Mouse (Mus musculus): ENCODE data around the gene Kif5c.

Gene Kif5c

GRCm38 (mm10) chr2:49789504-49789903 lies 170.4 kb downstream of the Kif5c start:
- no peak for DNase-seq (ENCODE audit: low spot score)

GRCm38 (mm10) chr2:49797444-49798143 lies 178.5 kb downstream of the Kif5c start:
- DNase-seq (ENCODE audit: low spot score), result no peak

GRCm38 (mm10) chr2:49804448-49804847 lies 185.3 kb downstream of the Kif5c start:
- DNase-seq (ENCODE audit: low spot score), result no peak

- DNase-seq (ENCODE audit: low spot score), result no peak
Measured at GRCm38 (mm10) chr2:49805736-49806371, 186.8 kb downstream of the Kif5c start.

DNA sequence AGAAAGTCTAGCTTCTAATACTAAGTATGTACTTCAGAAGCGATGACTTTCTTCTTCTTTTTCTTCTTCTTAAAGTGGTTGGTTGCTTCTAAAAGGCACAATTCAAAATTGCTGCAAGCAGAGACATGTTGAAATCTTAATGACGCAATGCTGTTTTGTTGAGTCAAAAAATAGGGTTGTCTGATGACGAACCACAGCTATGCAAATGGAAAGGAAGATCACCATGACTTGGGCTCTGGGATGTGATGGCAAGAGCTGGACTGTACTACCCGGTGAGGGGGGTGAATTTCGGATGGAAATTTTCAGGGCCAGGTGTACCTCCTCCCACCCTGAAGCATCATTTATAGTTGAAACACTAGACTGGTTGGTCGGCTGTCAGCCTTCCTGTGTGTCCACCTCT lies 190.4 kb downstream of the Kif5c start:
- no peak for DNase-seq (ENCODE audit: low spot score)

- DNase-seq (ENCODE audit: low spot score), result no peak
Measured at GRCm38 (mm10) chr2:49811420-49811819, 192.3 kb downstream of the Kif5c start.

DNA sequence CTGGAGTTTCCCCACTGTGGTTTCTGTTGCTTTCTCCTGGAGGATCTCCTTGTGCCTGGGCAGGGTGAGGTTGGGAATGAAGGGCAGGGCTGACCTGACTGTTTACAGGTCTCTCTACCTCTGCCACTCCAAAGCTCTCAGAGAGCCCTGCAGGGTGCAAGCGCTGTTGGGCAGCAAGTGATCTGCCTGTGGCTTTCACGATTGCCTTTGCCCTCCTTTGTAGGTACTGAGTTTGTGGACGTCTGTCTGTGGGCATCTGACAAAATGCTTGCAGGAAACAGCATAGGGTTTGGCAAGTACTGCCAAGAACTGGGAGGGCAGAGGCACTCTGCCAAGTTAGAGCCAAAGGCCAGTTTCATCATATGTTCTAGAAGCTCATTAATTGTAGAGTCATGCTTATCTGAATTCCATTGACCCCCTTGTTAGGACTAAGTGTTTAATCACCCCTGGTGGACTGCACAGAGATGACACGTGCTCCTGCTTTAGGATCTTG lies 192.8 kb downstream of the Kif5c start:
- DNase-seq (ENCODE audit: low spot score), result no peak

GRCm38 (mm10) chr2:49813151-49813550 lies 194.1 kb downstream of the Kif5c start:
- DNase-seq (ENCODE audit: low spot score), result no peak

- no peak for DNase-seq (ENCODE audit: low spot score)
Measured at GRCm38 (mm10) chr2:49814011-49814410, 194.9 kb downstream of the Kif5c start.

DNA sequence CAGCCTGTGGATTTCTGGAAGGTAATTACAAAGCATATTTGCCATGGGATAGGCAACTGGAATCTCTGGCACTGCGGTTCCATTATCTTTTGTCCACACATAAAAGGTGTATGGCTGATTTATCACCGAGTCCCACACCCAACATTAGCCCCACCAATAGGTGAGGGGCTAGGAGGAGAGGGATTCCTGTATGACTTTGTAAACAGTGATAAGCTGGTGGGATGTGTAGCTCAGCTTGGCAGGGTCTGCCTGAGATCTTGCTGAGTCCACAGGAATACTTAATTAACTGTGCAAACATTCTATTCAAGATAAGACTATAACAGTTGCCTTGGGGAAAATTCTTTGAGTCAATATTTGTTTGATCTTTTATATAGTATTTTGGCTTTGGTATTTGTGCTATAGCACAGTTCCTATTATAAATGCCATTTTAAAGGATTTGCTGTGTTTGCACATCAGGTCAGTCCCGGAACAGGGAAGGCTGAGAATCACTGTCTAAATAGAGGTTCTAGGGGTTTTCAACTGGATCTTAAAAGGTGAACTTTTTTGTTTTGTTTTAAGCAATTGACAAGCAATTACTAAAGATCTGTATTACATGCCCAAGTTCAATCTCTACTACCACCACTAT lies 196.7 kb downstream of the Kif5c start:
- DNase-seq (ENCODE audit: low spot score), result no peak

DNA sequence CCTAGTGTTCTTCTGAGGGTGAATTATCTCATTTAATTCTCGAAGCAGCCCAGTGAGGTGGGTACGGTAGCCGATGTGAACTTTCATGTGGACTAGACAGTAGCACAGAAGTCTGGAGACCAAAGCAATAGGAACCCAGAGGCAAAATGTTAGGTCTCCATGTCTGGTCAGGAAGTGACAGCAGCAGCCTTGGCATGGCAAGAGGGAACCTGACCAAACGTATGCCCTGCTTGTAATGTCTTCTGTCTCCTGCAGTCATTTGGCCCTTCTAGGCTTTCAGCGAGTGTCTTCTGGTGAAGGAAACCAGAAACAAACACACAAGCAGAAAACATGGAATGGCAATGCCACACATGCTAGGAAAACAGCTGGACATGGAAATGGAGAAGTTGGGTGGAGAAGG lies 197.5 kb downstream of the Kif5c start:
- DNase-seq (ENCODE audit: low spot score), result no peak

GRCm38 (mm10) chr2:49817151-49817550 lies 198.1 kb downstream of the Kif5c start:
- DNase-seq (ENCODE audit: low spot score), result no peak

DNA sequence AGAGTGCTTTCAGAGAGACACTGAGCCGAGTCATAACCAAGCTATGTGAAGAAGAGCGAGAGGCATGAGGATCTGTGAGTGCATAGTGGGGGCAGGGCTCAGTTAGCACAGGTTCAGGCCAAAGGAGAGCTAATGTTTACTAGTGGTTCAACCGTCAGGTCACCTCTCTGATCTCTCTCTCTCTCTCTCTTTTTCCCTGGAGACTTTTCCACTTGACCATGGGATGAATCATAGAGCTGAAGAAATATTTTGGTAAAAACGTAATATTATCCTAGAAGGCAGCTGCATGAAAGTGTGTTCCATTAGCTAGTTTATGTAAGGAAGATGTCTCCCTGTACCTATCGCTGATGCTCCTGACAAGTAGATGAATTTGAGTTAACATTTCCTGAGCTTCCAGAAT lies 199.0 kb downstream of the Kif5c start:
- DNase-seq (ENCODE audit: low spot score), result no peak

GRCm38 (mm10) chr2:49822312-49822711 lies 203.2 kb downstream of the Kif5c start:
- no peak for DNase-seq (ENCODE audit: low spot score)

All from spleen, adult 12 weeks (tissue).